Mouse (Mus musculus) gastrocnemius, postnatal 14 days (tissue): ENCODE results near the gene Gtf2f1. TPM values are rescaled to one million over a fixed set of nuclear protein-coding genes. Genes with fewer than 3 reads are reported as not detected.

Experiments used
- DNase-seq: peaks from one replicate; pipeline ENCODE4 v3.0.0; 2021; ENCODE audit warnings: mixed read lengths
- intact Hi-C: fragments of 180-260 bp; cut with DNase I; formaldehyde crosslinking; loops from one replicate; pipeline ENCODE4 v1.15.1; 2025; ENCODE audit warnings: low total_unique reads
- total RNA-seq, 2 experiments: library from RNA; stranded (reverse); gene quantifications; 2 replicates each; pipeline ENCODE4 v1.2.3; 2021

Gtf2f1 gene
- total RNA-seq, 2 experiments from 2014 or later, result 20.6 to 23.6 TPM

DNA sequence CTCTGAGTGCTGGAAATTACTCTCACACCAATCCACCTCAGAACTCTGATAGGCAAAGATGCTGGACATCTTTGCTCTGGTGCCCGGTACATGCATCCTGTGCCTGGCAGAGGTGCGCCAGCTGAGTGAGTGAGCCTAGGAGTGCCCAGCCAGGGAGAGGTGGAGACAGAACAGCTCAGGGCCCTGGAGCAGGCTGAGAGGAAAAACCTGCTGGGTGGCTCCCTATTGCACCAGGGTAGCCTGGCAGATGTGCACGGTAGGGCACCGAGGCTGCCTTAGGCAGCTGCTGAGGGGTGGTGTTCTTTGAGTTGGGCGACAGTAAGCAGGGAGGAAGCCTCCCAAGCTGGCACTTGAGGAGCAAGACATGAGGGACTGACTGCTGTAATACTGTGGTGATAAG is 29.1 kb downstream of the Gtf2f1 start, which contains the start of gene Acer1:
Gene Acer1, minus strand, starts transcription at position 114 of the 400 bp plus-strand sequence.
- DNase-seq, result no peak
- intact Hi-C loops, result no loop called here

DNA sequence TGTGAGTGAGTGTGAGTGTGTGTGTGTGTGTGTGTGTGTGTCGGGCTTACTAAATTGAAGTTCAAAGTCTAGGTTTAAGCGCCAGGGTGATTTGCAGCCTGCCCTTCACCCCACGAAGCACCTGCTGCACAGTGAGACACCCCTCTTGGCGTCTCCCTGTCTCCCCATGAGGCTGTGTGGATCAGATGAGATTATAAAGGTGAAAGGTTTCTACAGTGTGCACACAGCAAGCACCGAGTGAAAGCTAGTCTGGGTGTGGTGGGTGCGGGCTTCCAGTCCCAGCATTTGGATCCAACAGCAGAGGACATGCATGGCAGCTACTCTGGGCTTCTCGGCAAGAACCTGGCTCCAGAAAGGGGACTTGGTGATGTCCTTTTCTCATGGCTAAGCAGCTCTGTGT is 30.0 kb downstream of the Gtf2f1 start:
- DNase-seq, result no peak
- intact Hi-C loops, result no loop called here

DNA sequence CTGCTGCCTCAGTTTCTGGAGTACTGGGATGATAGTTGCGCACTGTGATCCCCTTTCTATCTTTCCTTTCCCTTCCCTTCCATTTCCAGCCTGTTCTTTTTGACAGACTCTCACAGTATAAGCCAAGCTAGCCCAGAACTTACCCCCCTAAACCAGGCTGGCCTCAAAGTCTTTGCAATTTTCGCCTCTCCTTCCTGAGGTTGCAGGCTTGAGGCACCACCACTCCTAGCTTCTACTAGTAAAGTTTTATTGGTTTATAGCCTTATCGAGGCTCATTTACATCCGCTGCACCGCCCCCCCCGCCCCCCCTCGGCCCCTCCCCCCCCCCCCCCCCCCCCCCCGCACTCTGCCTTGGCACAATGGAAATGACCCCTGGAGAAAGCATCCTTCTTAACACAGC is 31.6 kb downstream of the Gtf2f1 start:
- intact Hi-C loops, result no loop called here
- DNase-seq, result no peak

DNA sequence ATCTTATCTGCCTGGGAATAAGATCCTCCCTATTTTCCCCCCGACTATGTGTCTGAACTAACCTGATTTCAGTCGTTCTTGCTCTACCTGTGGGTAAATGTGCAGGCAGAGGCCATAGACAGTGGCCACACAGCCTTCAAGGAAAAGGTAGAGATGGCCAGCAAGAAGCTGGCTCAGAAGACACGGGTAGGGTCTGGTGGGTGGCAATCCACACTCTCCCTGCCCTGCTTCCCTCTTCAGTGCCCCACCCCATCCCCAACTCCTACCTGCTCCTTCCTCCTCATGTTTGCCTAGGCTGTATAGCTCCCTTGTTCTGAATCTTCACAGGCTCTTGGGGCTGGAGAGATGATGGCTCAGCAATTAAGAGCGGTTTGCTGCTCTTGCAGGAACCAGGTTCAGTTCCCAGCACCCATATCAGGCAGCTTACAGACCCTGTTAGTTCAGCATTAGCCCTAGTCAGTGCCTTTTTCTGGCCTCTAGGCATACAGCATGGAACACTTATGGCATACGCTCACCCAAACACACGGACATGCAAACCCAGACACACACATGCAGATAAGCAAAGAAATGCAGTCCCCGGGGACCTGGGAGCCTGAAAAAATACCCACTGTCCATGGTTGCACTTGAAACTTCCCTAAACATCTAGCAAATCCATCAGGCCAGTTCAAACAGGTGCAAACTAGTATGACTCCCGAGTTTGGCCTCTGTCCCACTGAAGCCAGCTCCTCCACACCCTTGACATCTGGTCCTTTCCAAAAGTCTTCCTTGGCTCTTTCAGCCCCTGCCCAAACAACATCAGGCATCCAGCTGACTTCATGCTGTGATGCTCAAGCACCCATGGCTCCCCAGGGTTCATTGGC is 34.3 kb downstream of the Gtf2f1 start:
- no peak for DNase-seq
- intact Hi-C loops, result no loop called here

DNA sequence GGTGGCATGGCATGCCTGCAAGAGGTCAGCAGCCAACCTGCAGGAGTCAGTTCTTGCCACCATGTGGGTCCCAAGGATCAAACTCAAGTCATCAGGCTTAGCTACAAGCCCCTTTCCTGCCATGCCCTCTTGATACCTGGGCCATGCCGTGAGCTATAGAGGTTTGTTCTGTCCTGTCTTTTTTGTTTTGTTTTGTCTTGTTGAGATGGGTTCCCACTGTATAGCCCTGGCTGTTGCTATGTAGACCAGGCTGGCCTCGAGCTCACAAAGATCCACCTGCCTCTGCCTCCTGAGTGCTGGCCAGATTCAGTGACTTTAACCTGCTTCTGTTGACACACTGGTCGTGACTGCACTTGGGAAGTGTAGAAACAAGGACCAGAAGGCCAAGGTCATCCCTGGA is 35.7 kb downstream of the Gtf2f1 start:
- intact Hi-C loops, result no loop called here
- DNase-seq, result no peak

DNA sequence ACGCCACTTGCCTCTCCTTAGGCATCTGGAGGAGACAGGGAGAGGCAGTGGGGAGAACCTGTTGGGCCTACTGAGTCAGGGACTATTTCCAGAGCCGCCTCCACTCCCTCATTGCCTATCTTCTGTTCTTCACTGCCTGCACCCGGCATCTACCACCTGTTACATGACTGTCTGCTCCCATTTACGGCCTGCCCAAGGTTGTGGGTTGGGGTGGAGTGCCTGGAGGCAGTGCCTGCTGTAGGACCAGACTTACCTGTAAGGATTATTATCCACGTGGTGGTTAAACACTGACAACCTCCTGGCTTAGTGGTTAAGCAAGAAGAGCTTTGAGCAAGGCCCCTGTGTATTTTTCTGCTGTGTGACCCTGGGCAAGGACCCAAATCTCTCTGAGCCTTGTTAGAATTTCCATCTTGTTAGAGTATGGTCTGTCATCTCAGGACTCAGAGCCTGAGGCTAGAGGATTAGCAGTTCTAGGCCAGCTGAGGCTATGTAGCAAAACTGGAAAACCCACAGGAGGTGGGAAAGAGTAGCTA is 36.3 kb downstream of the Gtf2f1 start:
- intact Hi-C loops, result no loop called here
- DNase-seq, result no peak

DNA sequence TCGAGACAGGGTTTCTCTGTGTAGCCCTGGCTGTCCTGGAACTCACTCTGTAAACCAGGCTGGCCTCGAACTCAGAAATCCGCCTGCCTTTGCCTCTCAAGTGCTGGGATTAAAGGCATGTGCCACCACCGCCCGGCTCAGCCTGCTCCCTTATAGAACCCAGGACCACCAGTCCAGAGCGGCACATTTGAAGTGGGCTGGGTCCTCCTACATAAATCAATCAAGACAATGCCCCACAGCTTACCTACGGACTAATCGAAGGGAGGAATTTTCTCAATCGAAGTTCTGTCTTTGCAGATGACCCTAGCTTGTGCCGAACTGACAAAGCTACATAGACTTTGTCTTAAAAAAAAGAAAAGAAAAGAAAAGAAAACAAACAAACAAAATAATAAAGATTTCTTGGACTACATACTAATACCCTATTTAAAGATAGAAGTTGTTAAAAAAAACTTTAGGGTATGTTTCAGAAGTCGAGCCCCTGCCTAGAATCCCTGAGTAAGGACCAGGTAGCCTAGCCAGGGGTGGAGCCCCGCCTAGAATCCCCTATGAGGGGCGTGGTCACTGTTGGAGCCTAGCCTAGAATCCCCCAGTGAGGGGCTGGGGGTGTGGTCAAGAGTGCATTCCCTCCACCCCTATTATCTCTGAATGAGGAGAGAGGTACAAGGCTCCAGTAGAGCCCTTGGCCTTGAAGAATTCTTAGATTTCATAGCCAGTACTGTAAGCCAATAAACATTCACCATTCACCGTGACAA is 37.0 kb downstream of the Gtf2f1 start:
- DNase-seq, result no peak
- intact Hi-C loops, result no loop called here

DNA sequence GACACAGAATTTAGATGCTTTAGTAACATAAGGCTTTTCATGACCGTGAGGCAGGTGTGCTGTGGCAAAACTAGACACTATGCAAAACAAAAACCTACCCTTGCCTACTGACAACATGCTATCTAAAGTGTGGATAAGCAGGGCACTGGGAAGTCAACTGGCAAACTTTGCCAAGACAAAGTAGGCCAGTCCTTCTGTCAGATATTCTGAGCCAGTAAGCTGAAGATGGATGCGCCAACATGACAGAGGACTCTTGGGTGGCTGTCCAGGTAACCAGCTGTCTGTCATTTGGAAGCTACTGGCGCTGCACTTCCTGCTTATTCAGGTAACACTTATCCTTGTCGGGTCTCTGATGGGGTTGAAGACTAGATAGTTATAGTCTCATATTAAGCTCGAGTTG is 41.0 kb downstream of the Gtf2f1 start:
- intact Hi-C loops, result no loop called here
- no peak for DNase-seq

DNA sequence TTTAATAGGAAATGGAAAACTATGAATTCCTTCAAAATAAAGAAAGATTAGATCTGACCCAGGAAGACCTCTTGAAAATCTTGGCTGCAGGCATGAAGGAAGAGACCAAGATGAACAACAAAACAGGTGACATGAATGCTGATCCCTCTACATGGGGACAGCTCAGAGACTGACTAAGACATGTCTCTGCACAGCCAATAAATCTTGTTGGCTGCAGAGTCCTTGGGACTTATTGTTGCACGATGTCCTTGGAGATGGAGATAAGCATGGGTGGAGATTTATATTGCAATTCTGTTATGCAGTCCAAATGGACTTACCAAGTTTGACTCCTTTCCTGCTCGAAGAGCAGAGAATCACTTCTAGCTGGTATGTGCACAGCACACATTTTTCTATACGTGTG is 41.8 kb downstream of the Gtf2f1 start:
- intact Hi-C loops, result no loop called here
- no peak for DNase-seq

DNA sequence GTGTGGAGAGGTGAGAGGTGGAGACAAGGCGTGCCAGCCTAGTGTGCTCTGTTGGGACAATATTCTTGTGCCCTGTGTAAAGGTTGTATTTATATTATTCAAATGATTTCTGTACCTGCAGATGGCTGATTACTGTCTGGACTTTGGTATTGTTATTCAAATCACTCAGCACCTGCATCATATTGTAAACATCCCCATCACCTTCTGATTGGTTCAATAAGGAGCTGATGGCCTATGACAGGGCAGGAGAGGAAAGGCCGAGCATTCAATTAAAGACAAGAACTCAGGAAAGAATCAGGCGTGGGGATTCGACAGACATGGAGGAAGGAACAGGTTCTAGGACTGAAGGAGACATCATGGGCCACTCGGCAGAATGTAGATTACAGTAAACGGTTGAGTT is 47.4 kb downstream of the Gtf2f1 start:
- intact Hi-C loops, result no loop called here
- no peak for DNase-seq

DNA sequence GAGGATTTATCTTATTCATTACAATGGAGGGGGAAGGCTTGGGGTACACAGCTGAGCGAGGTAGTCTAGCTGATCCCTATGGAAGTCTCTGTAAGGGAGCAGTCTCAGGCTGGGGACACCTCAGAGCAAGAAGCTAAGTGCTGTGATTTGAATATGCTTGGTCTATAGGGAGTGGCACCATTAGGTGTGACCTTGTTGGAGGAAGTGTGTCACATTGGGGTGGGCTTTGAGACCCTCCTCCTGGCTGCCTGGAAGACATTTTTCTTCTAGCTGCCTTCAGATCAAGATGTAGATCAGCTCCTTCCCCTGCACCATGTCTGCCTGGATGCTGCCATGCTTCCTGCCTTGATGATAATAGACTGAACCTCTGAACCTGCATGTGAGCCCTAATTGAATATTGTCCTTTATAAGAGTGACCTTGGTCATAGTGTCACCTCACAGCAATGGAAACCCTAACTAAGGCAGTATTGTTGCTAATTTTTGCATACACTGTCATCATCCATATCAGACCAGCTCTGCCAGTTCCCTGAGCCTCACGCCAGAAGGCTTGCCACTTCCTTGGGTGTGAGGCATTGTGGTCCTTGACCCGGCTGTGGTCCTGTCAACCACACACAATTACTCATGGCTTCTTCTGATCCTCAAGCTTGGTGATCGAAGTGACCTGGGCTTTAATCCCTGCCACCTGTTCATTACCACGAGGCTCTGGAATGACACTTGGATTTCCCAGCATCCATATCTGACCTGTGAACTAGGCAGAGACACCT is 48.3 kb downstream of the Gtf2f1 start:
- DNase-seq, result no peak
- intact Hi-C loops, result no loop called here

DNA sequence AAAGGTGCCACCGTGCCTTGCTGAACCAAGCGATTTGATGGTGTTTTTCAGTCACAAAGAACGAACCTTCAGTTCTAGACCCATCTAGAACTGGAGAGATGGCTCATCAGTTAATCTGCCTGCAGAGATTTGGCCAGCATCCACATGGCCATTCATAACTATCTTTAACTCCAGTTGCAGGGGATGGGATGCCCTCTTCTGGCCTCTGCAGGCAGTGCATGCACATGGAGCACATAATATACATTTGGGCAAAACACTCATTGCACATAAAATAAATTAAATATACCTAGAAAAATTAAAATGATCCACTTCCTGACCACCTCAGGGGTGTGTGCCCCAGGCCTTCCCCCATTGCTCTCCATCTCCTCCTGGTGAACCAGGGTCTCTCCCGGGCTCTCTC is 49.2 kb downstream of the Gtf2f1 start:
- no peak for DNase-seq
- intact Hi-C loops, result no loop called here

DNA sequence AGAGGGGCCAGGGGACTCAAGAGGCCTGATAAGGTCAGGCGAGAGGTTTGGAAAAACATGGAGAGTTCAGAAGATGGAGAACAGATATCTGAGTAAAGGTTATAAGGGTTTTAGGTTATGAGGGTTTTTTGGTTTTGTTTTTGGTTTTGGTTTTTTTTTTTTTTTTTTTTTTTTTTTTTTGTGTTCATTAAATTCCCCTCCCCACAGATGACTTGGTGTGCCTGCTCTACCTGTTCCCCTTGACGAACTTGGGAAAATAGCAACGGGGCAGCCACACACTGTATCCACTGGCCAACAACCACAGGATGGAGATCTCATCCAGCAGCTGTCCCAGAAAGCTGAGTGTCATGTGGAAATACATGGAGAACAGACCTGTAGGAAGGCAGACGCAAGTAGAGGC is 52.4 kb downstream of the Gtf2f1 start:
- intact Hi-C loops, result no loop called here

DNA sequence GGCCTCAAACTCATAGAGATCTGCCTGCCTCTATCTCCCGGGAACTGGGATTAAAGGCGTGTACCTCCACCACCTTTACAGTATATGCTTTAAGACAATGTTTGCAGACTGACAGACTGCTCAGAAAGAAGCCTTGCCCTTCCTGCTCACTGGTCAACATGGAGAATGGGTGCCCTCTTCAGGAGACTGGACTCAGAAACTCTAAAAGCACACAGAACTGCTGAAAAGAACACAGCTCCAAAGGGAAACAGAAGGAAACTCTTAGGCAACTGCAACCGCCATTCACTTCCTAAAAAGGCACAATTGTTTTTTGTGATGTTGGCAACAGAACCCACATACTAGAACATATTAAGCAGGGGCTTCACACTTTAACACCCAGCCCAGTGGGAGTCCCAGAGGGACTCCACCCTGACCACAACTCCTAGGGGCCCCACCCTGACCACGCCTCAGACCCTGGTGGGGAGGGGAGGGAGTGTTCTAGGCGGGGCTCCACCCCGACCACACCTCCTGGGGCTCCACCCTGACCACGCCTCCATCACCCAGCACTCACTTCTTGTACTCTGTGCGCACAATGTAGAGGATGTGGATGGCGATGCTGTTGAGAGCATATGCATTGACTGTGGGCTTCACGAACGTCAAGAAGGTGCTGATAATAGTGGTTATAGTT is 53.2 kb downstream of the Gtf2f1 start:
- intact Hi-C loops, result no loop called here
- no peak for DNase-seq

More for the DNA sequence above, 52.4 kb downstream of the Gtf2f1 start:
- DNase-seq, result no peak

DNA sequence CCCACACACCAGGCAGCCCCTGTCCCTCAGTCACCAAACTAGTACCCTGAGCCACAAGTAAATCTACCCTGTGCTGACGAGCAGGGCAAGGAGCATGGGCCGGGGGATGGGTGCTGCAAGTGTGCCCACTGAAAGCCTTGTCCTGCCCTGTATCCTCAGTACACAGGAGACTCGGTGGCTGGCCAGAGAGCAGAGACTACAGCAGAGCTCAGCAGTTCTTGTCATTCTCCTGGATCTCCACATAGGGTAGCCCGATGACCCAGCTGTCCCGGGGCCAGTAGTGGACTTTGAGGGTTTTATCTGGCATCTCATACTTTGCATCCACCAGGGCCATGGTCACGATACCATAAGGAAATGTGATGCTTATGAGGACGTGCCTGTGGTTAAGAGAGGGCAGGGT is 56.2 kb downstream of the Gtf2f1 start:
- intact Hi-C loops, result loop anchor here (5.0 kb wide), 2 partner anchors 58 to 148 kb away; no protein-coding TSS in a partner anchor
- no peak for DNase-seq
